11 mouse cellular contexts compared by ENCODE assay signal in genomic region chr15:78788042-78788441, GRCm38 (mm10). TPM values are rescaled to one million over a fixed set of nuclear protein-coding genes. Genes with fewer than 3 reads are reported as not detected.
A peak's percentile ranks its signal among the peaks of the same experiment; 100 is the strongest.
DNase-seq lines count a peak whose midpoint lies in the region; ATAC-seq and TF ChIP-seq lines count a peak whose summit lies in the region.
"Had no signal": no experiment of that assay in that cellular context is flagged by ENCODE, and none has a peak within 500 bp of the region (broad histone marks: within the 10 kb centered on the region; RNA-seq: fewer than 3 reads in every experiment).

No protein-coding gene starts in this region.

- no peak for TF ChIP-seq CTCF in gastrocnemius, adult 2 months (IDR thresholded peaks at IDR 0.05)

- H3K9ac ChIP-seq in midbrain, embryonic 13.5 days (replicated peaks), result no peak overlapping the region
- H3K9ac ChIP-seq in stomach, embryonic 16.5 days (ENCODE audit: low read length), result peak overlapping the region; percentile 15; the same call in 1 of the 2 replicates
- H3K9ac ChIP-seq: liver, embryonic 15.5 days; neural tube, embryonic 12.5 days had no signal

- H3K4me2 ChIP-seq in midbrain, embryonic 13.5 days (replicated peaks), result no peak overlapping the region
- no peak overlapping the region for H3K4me2 ChIP-seq in stomach, embryonic 16.5 days (ENCODE audit: low read depth, low read length)
- H3K4me2 ChIP-seq: liver, embryonic 15.5 days; neural tube, embryonic 12.5 days had no signal

- H3K4me1 ChIP-seq in midbrain, embryonic 10.5 days, result peaks cover 46% of the 10 kb centered on the region
- peaks cover 7% of the 10 kb centered on the region; the same call in 1 of the 2 replicates for H3K4me1 ChIP-seq in midbrain, embryonic 13.5 days (replicated peaks)
- peaks cover 15% of the 10 kb centered on the region for H3K4me1 ChIP-seq in stomach, embryonic 16.5 days (ENCODE audit: control insufficient read depth, insufficient read depth, low read length)

- intact Hi-C loops in gastrocnemius, adult 2 months (cut with DNase I), result loop anchor here (5.0 kb wide), 1 partner anchor 271 kb away; no protein-coding TSS in a partner anchor

- H3K27me3 ChIP-seq in midbrain, embryonic 10.5 days (ENCODE audit: low read depth, poor library complexity, severe bottlenecking), result peaks cover 5% of the 10 kb centered on the region; the same call in 1 of the 2 replicates
- no peaks in the 10 kb centered on the region; the same call in none of the 2 replicates for H3K27me3 ChIP-seq in midbrain, embryonic 13.5 days
- no peaks in the 10 kb centered on the region for H3K27me3 ChIP-seq in stomach, embryonic 16.5 days (ENCODE audit: control insufficient read depth, insufficient read depth, low read length)
- H3K27me3 ChIP-seq: liver, embryonic 15.5 days; neural tube, embryonic 12.5 days had no signal

- H3K9me3 ChIP-seq in midbrain, embryonic 10.5 days (replicated peaks), result no peaks in the 10 kb centered on the region
- no peaks in the 10 kb centered on the region for H3K9me3 ChIP-seq in midbrain, embryonic 13.5 days
- H3K9me3 ChIP-seq in stomach, embryonic 16.5 days (replicated peaks; ENCODE audit: control insufficient read depth, low read length), result no peaks in the 10 kb centered on the region
- H3K9me3 ChIP-seq: liver, embryonic 15.5 days; neural tube, embryonic 12.5 days had no signal

- no peak for ATAC-seq in midbrain, embryonic 13.5 days
- no peak for ATAC-seq in stomach, embryonic 16.5 days (ENCODE audit: insufficient read depth, low FRiP score)
- ATAC-seq in erythroid progenitor cell, adult 5-6 weeks (replicated peaks; ENCODE audit: low FRiP score, poor library complexity, severe bottlenecking), result no peak

- no peaks in the 10 kb centered on the region for H3K36me3 ChIP-seq in midbrain, embryonic 10.5 days
- no peaks in the 10 kb centered on the region for H3K36me3 ChIP-seq in midbrain, embryonic 13.5 days
- H3K36me3 ChIP-seq in stomach, embryonic 16.5 days (ENCODE audit: control insufficient read depth, insufficient read depth, low read length), result 0 out of 2 replicates have a peak, but pooled peaks cover 4% of the 10 kb centered on the region
- H3K36me3 ChIP-seq: liver, embryonic 15.5 days; neural tube, embryonic 12.5 days had no signal

- peak overlapping the region; percentile 13 for H3K4me3 ChIP-seq in gastrocnemius, adult 2 months
- no peak overlapping the region for H3K4me3 ChIP-seq in midbrain, embryonic 10.5 days
- H3K4me3 ChIP-seq in midbrain, embryonic 13.5 days (replicated peaks), result no peak overlapping the region
- no peak overlapping the region for H3K4me3 ChIP-seq in stomach, embryonic 16.5 days (replicated peaks; ENCODE audit: low read length)
- H3K4me3 ChIP-seq: liver, embryonic 15.5 days; neural tube, embryonic 12.5 days had no signal

- H3K27ac ChIP-seq in gastrocnemius, adult 2 months, result peak overlapping the region; percentile 87
- H3K27ac ChIP-seq in midbrain, embryonic 10.5 days (replicated peaks), result peak overlapping the region; percentile 61; the same call in 1 of the 2 replicates
- H3K27ac ChIP-seq in midbrain, embryonic 13.5 days, result no peak overlapping the region
- H3K27ac ChIP-seq in stomach, embryonic 16.5 days (ENCODE audit: low read length), result peak overlapping the region; percentile 68; the same call in 1 of the 2 replicates
- H3K27ac ChIP-seq: liver, embryonic 15.5 days; neural tube, embryonic 12.5 days had no signal

- DNase-seq in gastrocnemius, adult 2 months, result peak; percentile 26
- DNase-seq in gastrocnemius, postnatal 10 days, result no peak
- DNase-seq in midbrain, embryonic 10.5 days (ENCODE audit: low spot score), result no peak
- peak; percentile 57 for DNase-seq in kidney, postnatal 10 days
- DNase-seq in embryo, embryonic 11 days, result no peak

- 78% methylated on average over 3 of the region's 3 CpGs for WGBS in midbrain, embryonic 10.5 days
- WGBS in midbrain, embryonic 13.5 days, result 86% methylated on average over 3 of the region's 3 CpGs
- WGBS in stomach, embryonic 16.5 days, result 74% methylated on average over 3 of the region's 3 CpGs

RNA-seq across cellular contexts. Expression of gene Mfng, which starts 14.8 kb away (rescaled TPM):
- 1 to 10 TPM; 2.6 to 3.1 TPM for total RNA-seq in gastrocnemius, adult 2 months (2021)
- total RNA-seq in gastrocnemius, postnatal 10 days (2021), result 1 to 10 TPM; 7.9 to 9.5 TPM
- polyA plus RNA-seq in midbrain, embryonic 10.5 days (2016; fragmentation: Nextera tagmentation; extraction: Ambion mirVana), result 81.5 and 121 TPM in 2 replicates
- 83.0 and 93.7 TPM in 2 replicates for polyA plus RNA-seq in midbrain, embryonic 13.5 days (2015; fragmentation: Nextera tagmentation; extraction: Ambion mirVana)
- 18.5 and 18.7 TPM in 2 replicates for polyA plus RNA-seq in stomach, embryonic 16.5 days (2015; fragmentation: Nextera tagmentation; extraction: Ambion mirVana)
- 1.7 and 1.8 TPM in 2 replicates for total RNA-seq in erythroid progenitor cell, adult 5-6 weeks (2015; ENCODE audit: low replicate concordance)
- 2.3 TPM in 1 of 2 replicates, not detected in the other for total RNA-seq in erythroid progenitor cell, adult 5-6 weeks (2017; ENCODE audit: low replicate concordance)
- polyA plus RNA-seq: C2C12 had no signal

RNA-seq across cellular contexts. Expression of gene Card10, which starts 14.8 kb away (rescaled TPM):
- 1 to 10 TPM; 6.1 to 6.8 TPM for total RNA-seq in gastrocnemius, adult 2 months (2021)
- 10 to 100 TPM in 1 of 2 experiments, 1 to 10 TPM in 1; 9.3 to 11.3 TPM for total RNA-seq in gastrocnemius, postnatal 10 days (2021)
- polyA plus RNA-seq in midbrain, embryonic 10.5 days (2016; fragmentation: Nextera tagmentation; extraction: Ambion mirVana), result 2.6 TPM in 2 replicates
- 1.0 and 1.2 TPM in 2 replicates for polyA plus RNA-seq in midbrain, embryonic 13.5 days (2015; fragmentation: Nextera tagmentation; extraction: Ambion mirVana)
- 4.0 and 4.4 TPM in 2 replicates for polyA plus RNA-seq in stomach, embryonic 16.5 days (2015; fragmentation: Nextera tagmentation; extraction: Ambion mirVana)
- total RNA-seq in erythroid progenitor cell, adult 5-6 weeks (2015; ENCODE audit: low replicate concordance), result 0.42 and 0.72 TPM in 2 replicates
- total RNA-seq in erythroid progenitor cell, adult 5-6 weeks (2017; ENCODE audit: low replicate concordance), result not detected in 2 replicates

RNA-seq across cellular contexts. Expression of gene Cdc42ep1, which starts 54.4 kb away (rescaled TPM):
- 1 to 10 TPM; 8.5 to 10.0 TPM for total RNA-seq in gastrocnemius, adult 2 months (2021)
- total RNA-seq in gastrocnemius, postnatal 10 days (2021), result 10 to 100 TPM; 26.3 to 35.0 TPM
- 12.9 and 14.3 TPM in 2 replicates for polyA plus RNA-seq in midbrain, embryonic 10.5 days (2016; fragmentation: Nextera tagmentation; extraction: Ambion mirVana)
- polyA plus RNA-seq in midbrain, embryonic 13.5 days (2015; fragmentation: Nextera tagmentation; extraction: Ambion mirVana), result 7.0 and 8.5 TPM in 2 replicates
- 47.9 and 52.2 TPM in 2 replicates for polyA plus RNA-seq in stomach, embryonic 16.5 days (2015; fragmentation: Nextera tagmentation; extraction: Ambion mirVana)
- total RNA-seq in erythroid progenitor cell, adult 5-6 weeks (2015; ENCODE audit: low replicate concordance), result not detected in 2 replicates
- total RNA-seq in erythroid progenitor cell, adult 5-6 weeks (2017; ENCODE audit: low replicate concordance), result not detected in 2 replicates

Comparison
In these comparisons a context has a peak if more than half of its experiments do, and no peak if none do; other contexts are left out.
1. DNase-seq: peak in gastrocnemius, adult 2 months (single experiment) and kidney, postnatal 10 days (single experiment); none in gastrocnemius, postnatal 10 days (single experiment), midbrain, embryonic 10.5 days (single experiment) and embryo, embryonic 11 days (single experiment).
2. RNA of gene Card10, which starts 14.8 kb away (total RNA-seq): 9.3 to 11.3 TPM in gastrocnemius, postnatal 10 days and 6.1 to 6.8 TPM in gastrocnemius, adult 2 months; 0.42 to 0.72 TPM in erythroid progenitor cell, adult 5-6 weeks; every median in the first group is over 4 times any median in the second.
3. RNA of gene Cdc42ep1, which starts 54.4 kb away (total RNA-seq): 26.3 to 35.0 TPM in gastrocnemius, postnatal 10 days and 8.5 to 10.0 TPM in gastrocnemius, adult 2 months; not detected in erythroid progenitor cell, adult 5-6 weeks; every median in the first group is over 4 times any median in the second.